Mouse (Mus musculus): ENCODE results near the gene Zfp687. TPM values are rescaled to one million over a fixed set of nuclear protein-coding genes. Genes with fewer than 3 reads are reported as not detected.
A peak's percentile ranks its signal among the peaks of the same experiment; 100 is the strongest.

Zfp687 gene
- total RNA-seq, 4 experiments from 2014 or later = 10.0 to 16.2 (median 12.6) TPM

GRCm38 (mm10) chr3:95016532-95017056 is 1.3 kb upstream of the Zfp687 start:
- no peak for DNase-seq (ENCODE audit: low spot score)

GRCm38 (mm10) chr3:95015891-95016531 is 763 bp upstream of the Zfp687 start:
- peak; percentile 93 for DNase-seq (ENCODE audit: low spot score)

GRCm38 (mm10) chr3:95014428-95015151 is 658 bp downstream of the Zfp687 start:
- DNase-seq (ENCODE audit: low spot score) = peak; percentile 36

GRCm38 (mm10) chr3:95013699-95014427 is 1.4 kb downstream of the Zfp687 start:
- DNase-seq (ENCODE audit: low spot score) = no peak

GRCm38 (mm10) chr3:95012982-95013381 is 2.3 kb downstream of the Zfp687 start:
- no peak for DNase-seq (ENCODE audit: low spot score)

- no peak for DNase-seq (ENCODE audit: low spot score)
These were observed 4.9 kb downstream of the Zfp687 start for GRCm38 (mm10) chr3:95010396-95010795.

GRCm38 (mm10) chr3:95007706-95008105 is 7.5 kb downstream of the Zfp687 start:
- no peak for DNase-seq (ENCODE audit: low spot score)

- no peak for DNase-seq (ENCODE audit: low spot score)
These were observed 9.6 kb downstream of the Zfp687 start for GRCm38 (mm10) chr3:95005651-95006050.

- DNase-seq (ENCODE audit: low spot score) = no peak
These were observed 12.0 kb downstream of the Zfp687 start for GRCm38 (mm10) chr3:95003273-95003672.

- no peak for DNase-seq (ENCODE audit: low spot score)
These were observed 12.7 kb downstream of the Zfp687 start for GRCm38 (mm10) chr3:95002569-95002968.

GRCm38 (mm10) chr3:94996946-94997345 is 18.3 kb downstream of the Zfp687 start:
- DNase-seq (ENCODE audit: low spot score) = peak; percentile 85

GRCm38 (mm10) chr3:94989159-94989761 is 26.0 kb downstream of the Zfp687 start:
- DNase-seq (ENCODE audit: low spot score) = no peak

- peak; percentile 87 for DNase-seq (ENCODE audit: low spot score)
These were observed 27.7 kb downstream of the Zfp687 start for GRCm38 (mm10) chr3:94987578-94987977.

- no peak for DNase-seq (ENCODE audit: low spot score)
These were observed 29.7 kb downstream of the Zfp687 start for GRCm38 (mm10) chr3:94985513-94985912.

- no peak for DNase-seq (ENCODE audit: low spot score)
These were observed 30.9 kb downstream of the Zfp687 start for GRCm38 (mm10) chr3:94984312-94984711.

GRCm38 (mm10) chr3:94974528-94975422 is 40.5 kb downstream of the Zfp687 start, which contains the start of gene Pi4kb:
Gene Pi4kb (plus strand): TSS chr3:94974731.
- peak; percentile 93 for DNase-seq (ENCODE audit: low spot score)

GRCm38 (mm10) chr3:94974026-94974527 is 41.2 kb downstream of the Zfp687 start:
- no peak for DNase-seq (ENCODE audit: low spot score)

- no peak for DNase-seq (ENCODE audit: low spot score)
These were observed 41.6 kb downstream of the Zfp687 start for GRCm38 (mm10) chr3:94973620-94974019.

- no peak for DNase-seq (ENCODE audit: low spot score)
These were observed 42.7 kb downstream of the Zfp687 start for GRCm38 (mm10) chr3:94972552-94972951.

- no peak for DNase-seq (ENCODE audit: low spot score)
These were observed 49.4 kb downstream of the Zfp687 start for GRCm38 (mm10) chr3:94965878-94966277.

- DNase-seq (ENCODE audit: low spot score) = no peak
These were observed 50.3 kb downstream of the Zfp687 start for GRCm38 (mm10) chr3:94964989-94965388.
